Mouse (Mus musculus) liver, embryonic 14.5 days (tissue): ENCODE results near the gene Gtpbp1.

Experiments used
- CTCF ChIP-seq: IDR thresholded peaks from 2 replicates; pipeline ENCODE4 v1.5.1; 2016; ENCODE audit warnings: antibody characterized with exemption, low read depth, control low read depth
- EP300 ChIP-seq: IDR thresholded peaks from 2 replicates; pipeline ENCODE4 v1.6.1; 2016; ENCODE audit warnings: antibody characterized with exemption, low read depth

GRCm38 (mm10) chr15:79715646-79716045 is 25.0 kb downstream of the Gtpbp1 start:
- TF ChIP-seq CTCF: no peak
- TF ChIP-seq EP300: no peak
